Mouse (Mus musculus) heart, embryonic 10.5 days (tissue): Measurements from ENCODE around the gene Ackr4. TPM values are rescaled to one million over a fixed set of nuclear protein-coding genes. Genes with fewer than 3 reads are reported as not detected.

ENCODE experiments used
- DNase-seq: peaks from one replicate; pipeline ENCODE4 v3.0.0-alpha.2; 2017; ENCODE audit warnings: low spot score
- H3K27ac ChIP-seq: fragments of 300-500 bp; sonication (generic); 2 replicates; pipeline ENCODE4 v1.5.1; 2016; ENCODE audit warnings: mild to moderate bottlenecking
- H3K27me3 ChIP-seq: fragments of 300-500 bp; sonication (generic); 2 replicates; pipeline ENCODE4 v1.6.1; 2016; ENCODE audit warnings: mild to moderate bottlenecking; ENCODE audit not compliant: poor library complexity, insufficient read depth, severe bottlenecking
- H3K36me3 ChIP-seq: fragments of 300-500 bp; sonication (generic); 2 replicates; pipeline ENCODE4 v1.6.1; 2016; ENCODE audit warnings: mild to moderate bottlenecking, moderate library complexity
- H3K4me1 ChIP-seq: fragments of 300-500 bp; sonication (generic); 2 replicates; pipeline ENCODE4 v1.6.1; 2016; ENCODE audit warnings: mild to moderate bottlenecking
- H3K4me3 ChIP-seq: fragments of 300-500 bp; sonication (generic); 2 replicates; pipeline ENCODE4 v1.5.1; 2016; ENCODE audit warnings: mild to moderate bottlenecking, moderate library complexity
- H3K9me3 ChIP-seq: fragments of 300-500 bp; sonication (generic); 2 replicates; pipeline ENCODE4 v1.6.1; 2016; ENCODE audit warnings: mild to moderate bottlenecking, moderate library complexity
- WGBS: fragments of 180-500 bp; shearing (Covaris S2); methylation state at CpG from one replicate; pipeline ENCODE4 v1.1.7; 2016; 5-methylcytosine and 5-hydroxymethylcytosine counted together
- polyA plus RNA-seq: library from polyadenylated mRNA; unstranded; fragments of >200 nt; fragmentation: Nextera tagmentation; extraction: Ambion mirVana; gene quantifications from 2 replicates; pipeline ENCODE4 v1.2.1, GENCODE M21; 2016

Ackr4 gene
- polyA plus RNA-seq = 0.46 and 0.59 TPM in 2 replicates

DNA sequence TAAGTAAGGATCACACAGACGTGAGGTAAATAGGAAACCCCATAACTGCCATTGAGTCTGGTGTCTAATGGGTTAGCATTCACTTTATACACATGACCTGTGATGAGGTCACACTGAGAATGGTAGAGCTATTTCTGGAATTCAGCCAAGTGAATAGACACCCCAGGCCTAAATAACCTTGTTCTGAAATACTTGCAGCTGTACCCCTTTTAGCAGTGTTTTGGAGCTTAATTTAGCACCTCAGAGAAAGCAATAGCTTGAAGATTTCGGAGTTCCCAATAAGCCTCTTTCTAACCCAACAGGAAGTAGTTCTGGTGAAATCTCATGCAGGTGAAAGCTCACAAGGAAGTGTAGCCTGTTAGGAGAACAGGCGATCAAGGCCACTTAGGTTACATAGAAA, at the start of gene Ackr4:
TSS of gene Ackr4 (minus strand) at position 101 of the 400 bp plus-strand sequence.
- no peak within 1 kb of the TSS for H3K4me3 ChIP-seq
- no peak within 1 kb of the TSS for H3K27ac ChIP-seq
- WGBS = 86% methylated on average over 3 of the region's 3 CpGs
- DNase-seq = no peak
- H3K27me3 ChIP-seq = no peaks in the 10 kb centered on the region
- peaks cover 9% of the 10 kb centered on the region for H3K4me1 ChIP-seq
- no peaks in the 10 kb centered on the region for H3K9me3 ChIP-seq
- no peaks in the 10 kb centered on the region for H3K36me3 ChIP-seq

DNA sequence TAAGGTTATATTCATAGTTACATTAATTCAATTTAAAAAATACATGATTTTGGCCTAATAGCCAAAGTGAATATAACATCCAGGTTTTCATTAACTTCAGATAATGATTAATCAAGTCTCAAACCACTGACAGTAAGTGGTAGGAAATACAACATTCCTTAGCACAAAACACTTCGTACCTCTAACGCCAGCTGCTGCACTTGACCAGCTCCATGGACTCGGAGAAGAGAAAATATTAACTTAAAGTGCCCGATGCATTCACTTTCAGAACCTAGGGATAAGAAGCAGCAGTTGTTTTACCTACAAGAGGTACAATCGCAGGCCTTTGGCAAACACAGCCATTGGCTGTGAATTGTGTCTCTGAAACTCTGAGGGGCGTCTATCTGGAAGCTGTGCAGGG, 45.6 kb upstream of the Ackr4 start:
- Histone ChIP-seq H3K27me3 (no peaks in the 10 kb centered on the region), H3K4me3 (no peak overlapping the region), H3K9me3 (no peaks in the 10 kb centered on the region), H3K27ac (no peak overlapping the region), H3K4me1 (no peaks in the 10 kb centered on the region), H3K36me3 (peaks cover 82% of the 10 kb centered on the region)
- DNase-seq = no peak
- WGBS = 93% methylated on average over 6 of the region's 6 CpGs

DNA sequence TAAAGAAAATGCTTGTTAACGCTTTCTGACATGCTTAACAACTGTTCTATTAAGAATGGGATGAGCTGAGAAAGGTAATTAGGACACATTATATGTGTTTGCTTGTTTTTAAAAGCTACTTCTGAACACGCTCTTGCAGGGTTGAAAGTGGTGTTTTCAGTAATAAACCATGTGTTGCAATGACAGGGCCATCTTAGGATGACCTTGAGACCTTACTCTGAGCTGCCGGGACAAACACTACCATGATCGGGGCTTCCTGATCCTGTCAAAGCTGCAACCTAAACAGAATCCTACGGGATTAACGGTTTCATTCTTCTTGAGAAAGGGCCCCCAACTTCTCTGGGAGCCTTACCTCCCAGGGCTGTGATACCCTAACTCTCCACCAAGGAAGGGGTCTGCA, 44.9 kb upstream of the Ackr4 start:
- no peaks in the 10 kb centered on the region for H3K9me3 ChIP-seq
- no peaks in the 10 kb centered on the region for H3K4me1 ChIP-seq
- no peak for DNase-seq
- peaks cover 85% of the 10 kb centered on the region for H3K36me3 ChIP-seq
- H3K4me3 ChIP-seq = no peak overlapping the region
- H3K27me3 ChIP-seq = no peaks in the 10 kb centered on the region
- H3K27ac ChIP-seq = no peak overlapping the region
- WGBS = 89% methylated on average over 6 of the region's 6 CpGs

DNA sequence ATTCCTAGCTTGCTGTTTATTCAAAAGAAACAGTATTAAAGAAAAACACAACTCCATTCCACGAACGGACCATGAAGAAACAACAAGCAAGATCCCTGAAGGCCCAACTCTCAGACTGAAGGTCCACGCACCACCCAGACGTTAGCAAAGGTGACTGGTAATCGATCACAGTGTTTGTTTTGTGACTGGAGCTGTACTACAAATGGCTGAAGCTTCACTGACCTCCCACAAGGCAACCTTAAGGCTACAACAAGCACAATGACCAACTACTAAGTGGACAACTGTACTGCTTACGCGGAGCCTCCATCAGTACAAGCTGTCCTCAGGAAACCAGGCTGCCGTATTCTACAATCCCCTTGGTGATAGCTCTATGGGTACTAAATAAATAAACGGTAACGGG, 43.3 kb upstream of the Ackr4 start:
- Histone ChIP-seq H3K4me1 (no peaks in the 10 kb centered on the region), H3K36me3 (peaks cover 85% of the 10 kb centered on the region)

DNA sequence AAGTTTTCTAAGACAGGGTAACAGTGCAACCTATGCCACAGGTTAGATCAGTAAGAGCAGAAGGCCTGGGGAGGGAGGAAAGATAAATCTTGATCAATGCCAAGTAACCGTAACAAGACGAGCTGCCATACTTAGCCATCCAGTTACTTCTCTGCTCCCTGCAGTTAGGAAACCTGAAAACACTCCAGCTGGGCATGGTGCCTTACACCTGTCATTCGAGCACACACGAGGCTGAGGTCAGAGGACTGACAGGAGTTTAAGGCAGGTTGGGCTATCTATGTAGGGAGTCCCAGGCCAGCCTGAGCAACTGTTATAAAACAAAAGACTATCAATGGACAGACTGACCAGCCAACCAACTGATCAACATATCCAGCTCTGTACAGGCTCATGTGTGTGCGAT, 39.2 kb upstream of the Ackr4 start:
- no peaks in the 10 kb centered on the region for H3K27me3 ChIP-seq
- 89% methylated on average over 5 of the region's 5 CpGs for WGBS

More for the DNA sequence above, 43.3 kb upstream of the Ackr4 start:
- Histone ChIP-seq H3K27ac (no peak overlapping the region), H3K4me3 (no peak overlapping the region), H3K9me3 (no peaks in the 10 kb centered on the region), H3K27me3 (no peaks in the 10 kb centered on the region)
- DNase-seq = no peak
- WGBS = 95% methylated on average over 10 of the region's 10 CpGs

DNA sequence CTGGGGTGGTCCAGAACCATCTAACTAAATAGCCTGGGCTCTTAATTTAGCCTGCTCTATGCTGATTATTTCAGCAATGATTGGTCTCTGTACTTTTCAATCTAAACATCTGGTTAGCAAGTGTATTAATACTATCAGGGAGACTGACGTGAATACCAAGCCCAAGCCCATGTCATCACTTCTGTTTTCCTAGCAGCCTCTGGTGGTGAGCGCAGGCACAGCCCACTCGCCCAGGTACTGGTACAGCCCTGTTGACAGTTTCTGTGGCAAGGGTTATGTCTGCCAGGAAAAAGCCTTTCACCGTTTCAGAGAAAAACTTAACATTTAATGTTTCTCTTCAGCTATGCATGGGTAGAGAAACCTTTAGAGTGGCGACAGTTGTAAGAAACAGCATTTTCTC, 37.5 kb upstream of the Ackr4 start:
- Histone ChIP-seq H3K27ac (no peak overlapping the region), H3K36me3 (peaks cover 91% of the 10 kb centered on the region), H3K4me3 (no peak overlapping the region), H3K9me3 (no peaks in the 10 kb centered on the region), H3K27me3 (no peaks in the 10 kb centered on the region), H3K4me1 (no peaks in the 10 kb centered on the region)
- 78% methylated on average over 5 of the region's 5 CpGs for WGBS
- DNase-seq = no peak

More for the DNA sequence above, 39.2 kb upstream of the Ackr4 start:
- H3K4me3 ChIP-seq = no peak overlapping the region
- no peaks in the 10 kb centered on the region for H3K9me3 ChIP-seq
- no peak for DNase-seq
- H3K27ac ChIP-seq = no peak overlapping the region
- peaks cover 88% of the 10 kb centered on the region for H3K36me3 ChIP-seq
- no peaks in the 10 kb centered on the region for H3K4me1 ChIP-seq

DNA sequence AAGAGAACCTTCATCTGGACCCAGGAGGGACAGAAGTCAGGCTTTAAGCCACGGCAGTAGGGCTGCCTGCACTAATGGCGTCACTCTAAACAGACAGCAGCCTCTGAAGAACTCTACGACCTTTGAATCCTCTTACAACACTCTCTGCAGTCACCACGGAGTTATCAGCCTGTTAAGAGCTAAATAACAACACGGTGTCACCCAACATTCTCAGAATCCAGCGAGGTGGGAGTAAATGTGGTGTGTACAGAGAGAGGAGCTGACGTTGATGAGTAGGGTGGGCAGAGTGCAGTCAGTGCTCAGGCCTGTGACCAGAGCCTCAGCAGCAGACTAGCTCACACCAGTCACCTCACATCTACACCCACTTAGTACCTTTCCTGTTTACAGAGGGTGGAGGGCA, 34.4 kb upstream of the Ackr4 start:
- no peaks in the 10 kb centered on the region for H3K27me3 ChIP-seq
- no peaks in the 10 kb centered on the region for H3K4me1 ChIP-seq
- WGBS = 60% methylated on average over 7 of the region's 7 CpGs
- no peak for DNase-seq
- H3K9me3 ChIP-seq = no peaks in the 10 kb centered on the region
- H3K27ac ChIP-seq = no peak overlapping the region
- no peak overlapping the region for H3K4me3 ChIP-seq
- peaks cover 98% of the 10 kb centered on the region for H3K36me3 ChIP-seq

DNA sequence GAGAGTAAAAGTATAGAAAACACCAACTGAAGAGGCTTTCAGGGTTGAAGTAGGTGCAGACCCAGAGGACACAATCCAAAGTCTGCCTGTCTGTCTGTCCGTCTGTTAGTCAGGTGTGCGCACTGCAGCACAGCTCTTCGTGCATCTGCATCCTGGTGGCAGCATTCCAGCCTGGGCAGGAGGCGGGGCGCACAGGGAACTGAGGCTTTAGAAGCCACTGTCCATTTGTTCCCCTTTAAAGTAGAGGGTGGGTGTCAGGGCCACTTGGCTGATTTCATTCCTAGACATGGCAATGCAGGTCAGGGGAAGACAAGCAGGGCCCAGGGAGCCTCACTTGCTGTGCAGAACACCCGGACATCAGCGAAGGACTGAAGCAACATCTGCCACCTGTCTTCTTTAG, 30.6 kb upstream of the Ackr4 start:
- Histone ChIP-seq H3K4me1 (no peaks in the 10 kb centered on the region), H3K36me3 (peaks cover 98% of the 10 kb centered on the region), H3K4me3 (no peak overlapping the region), H3K9me3 (no peaks in the 10 kb centered on the region), H3K27ac (no peak overlapping the region), H3K27me3 (no peaks in the 10 kb centered on the region)
- WGBS = 97% methylated on average over 7 of the region's 7 CpGs
- DNase-seq = peak; percentile 63

DNA sequence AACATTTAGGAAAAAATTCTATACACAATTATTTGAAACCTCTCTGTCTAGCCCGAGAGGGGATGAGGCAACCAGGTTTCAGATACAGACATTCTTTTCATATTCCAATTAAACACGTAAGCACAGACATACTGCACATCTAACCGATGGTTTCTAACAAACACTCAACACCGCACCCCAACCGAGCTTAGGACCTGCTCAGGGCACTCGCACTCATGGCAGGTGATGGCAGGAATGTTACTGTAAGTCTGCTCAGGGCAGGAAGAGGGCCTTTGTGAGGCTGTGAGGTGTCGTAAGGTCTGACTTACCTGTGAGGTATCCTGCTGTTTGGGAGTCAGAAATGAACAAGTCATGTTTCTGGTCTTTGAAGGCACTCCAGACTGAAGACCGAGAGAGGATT, 29.8 kb upstream of the Ackr4 start:
- H3K4me3 ChIP-seq = no peak overlapping the region
- no peaks in the 10 kb centered on the region for H3K9me3 ChIP-seq
- no peaks in the 10 kb centered on the region for H3K4me1 ChIP-seq
- no peak overlapping the region for H3K27ac ChIP-seq
- no peaks in the 10 kb centered on the region for H3K27me3 ChIP-seq
- WGBS = 95% methylated on average over 8 of the region's 8 CpGs
- peaks cover 98% of the 10 kb centered on the region for H3K36me3 ChIP-seq
- peak; percentile 64 for DNase-seq

DNA sequence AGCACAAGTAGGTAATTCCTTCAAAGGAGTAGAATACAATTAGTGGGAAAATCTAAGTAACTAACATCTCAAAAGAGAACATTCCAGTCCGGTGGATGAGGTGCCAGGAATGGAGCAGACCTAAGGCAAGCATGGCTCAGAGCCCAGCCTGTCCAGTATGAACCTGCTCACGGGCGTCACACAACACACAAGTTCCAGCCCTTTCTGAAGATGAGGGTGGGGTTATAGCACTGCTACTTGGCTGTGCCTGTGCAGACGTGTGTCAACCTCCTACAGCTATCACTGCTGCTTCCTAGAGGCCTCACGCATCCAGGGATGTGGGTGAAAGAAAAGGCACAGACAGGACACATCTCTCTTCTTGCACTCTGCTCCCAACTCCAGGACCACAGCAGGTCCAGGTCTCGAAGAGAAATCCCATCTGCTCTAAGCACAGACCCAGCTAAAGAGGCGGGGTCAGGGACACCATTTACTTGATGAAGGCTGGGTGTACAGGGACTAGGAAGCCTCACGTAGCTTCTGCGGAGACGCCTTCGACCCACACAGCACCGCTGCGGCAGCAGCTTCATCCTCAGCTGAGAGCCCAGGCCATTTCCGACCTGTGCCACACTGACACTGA, 28.5 kb upstream of the Ackr4 start:
- Histone ChIP-seq H3K27me3 (no peaks in the 10 kb centered on the region), H3K36me3 (peaks cover 98% of the 10 kb centered on the region), H3K27ac (no peak overlapping the region), H3K9me3 (no peaks in the 10 kb centered on the region), H3K4me1 (no peaks in the 10 kb centered on the region), H3K4me3 (no peak overlapping the region)
- DNase-seq = peak; percentile 60
- WGBS = 92% methylated on average over 14 of the region's 14 CpGs

DNA sequence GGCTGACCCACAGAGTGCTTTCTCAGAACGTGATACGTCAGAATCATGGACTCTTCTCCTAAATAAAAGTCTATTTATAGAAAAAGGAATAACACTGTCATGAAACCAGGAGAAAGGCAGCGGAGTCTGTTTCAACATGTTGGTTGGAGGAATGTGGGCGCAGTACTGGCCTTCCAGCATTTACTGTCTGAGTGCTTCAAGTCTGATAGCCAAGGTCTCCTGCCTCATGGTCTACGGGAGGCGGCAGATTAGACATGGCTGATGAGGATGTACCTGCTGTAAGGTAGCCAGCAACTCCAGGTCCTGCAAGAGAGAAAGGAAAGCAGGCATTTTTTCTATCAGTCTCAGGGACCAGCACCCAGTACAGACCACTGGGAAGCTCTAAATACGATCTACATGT, 25.4 kb upstream of the Ackr4 start:
- 97% methylated on average over 7 of the region's 7 CpGs for WGBS

DNA sequence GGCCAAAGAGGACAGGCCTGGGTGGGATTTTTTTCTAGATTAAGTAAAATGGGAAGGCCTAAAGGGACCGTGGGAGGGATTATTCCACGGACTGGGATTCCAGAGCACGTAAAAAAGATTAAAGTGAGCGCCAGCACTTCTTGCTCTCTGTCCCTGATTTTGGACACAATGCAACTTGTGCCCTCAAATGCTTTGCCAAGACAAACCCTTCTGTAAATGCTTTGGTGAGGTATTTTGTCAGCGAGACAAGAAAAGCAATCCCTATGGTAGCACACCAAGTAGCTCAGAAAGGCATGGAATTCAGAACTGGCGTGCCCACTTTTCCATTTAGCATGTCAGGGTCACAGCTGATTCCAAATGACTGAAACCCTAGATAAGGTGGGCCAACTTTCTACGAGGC, 22.2 kb upstream of the Ackr4 start:
- peak; percentile 16 for DNase-seq
- no peak overlapping the region for H3K27ac ChIP-seq
- peaks cover 45% of the 10 kb centered on the region for H3K36me3 ChIP-seq
- no peak overlapping the region for H3K4me3 ChIP-seq
- WGBS = 89% methylated on average over 7 of the region's 7 CpGs
- no peaks in the 10 kb centered on the region for H3K4me1 ChIP-seq
- no peaks in the 10 kb centered on the region for H3K27me3 ChIP-seq
- H3K9me3 ChIP-seq = no peaks in the 10 kb centered on the region

More for the DNA sequence above, 25.4 kb upstream of the Ackr4 start:
- Histone ChIP-seq H3K27me3 (no peaks in the 10 kb centered on the region), H3K27ac (no peak overlapping the region), H3K4me3 (no peak overlapping the region), H3K9me3 (no peaks in the 10 kb centered on the region), H3K36me3 (peaks cover 76% of the 10 kb centered on the region), H3K4me1 (no peaks in the 10 kb centered on the region)
- DNase-seq = peak; percentile 68

DNA sequence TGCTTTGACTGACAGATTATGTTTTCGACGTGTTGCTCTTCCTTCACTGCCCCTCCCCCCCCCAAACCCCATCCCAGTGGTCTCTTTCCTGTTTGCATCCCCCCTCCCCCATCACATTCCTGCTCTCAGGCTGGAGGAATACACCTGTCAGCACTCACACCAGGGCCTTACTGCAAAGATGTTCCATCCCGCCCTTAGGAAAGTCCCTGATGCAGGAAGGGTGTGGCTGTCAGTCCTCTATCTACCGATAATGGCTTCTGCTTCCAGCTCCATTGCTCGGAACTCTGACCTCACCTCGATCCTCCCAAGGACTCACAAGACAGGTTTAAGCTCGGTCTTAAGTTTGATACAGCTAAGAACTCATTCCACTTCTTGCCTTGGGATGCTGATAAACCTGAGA, 19.9 kb upstream of the Ackr4 start:
- WGBS = 62% methylated on average over 7 of the region's 7 CpGs
- H3K27me3 ChIP-seq = no peaks in the 10 kb centered on the region

More for the DNA sequence above, 19.9 kb upstream of the Ackr4 start:
- Histone ChIP-seq H3K36me3 (peaks cover 23% of the 10 kb centered on the region), H3K27ac (no peak overlapping the region), H3K4me3 (no peak overlapping the region), H3K9me3 (no peaks in the 10 kb centered on the region), H3K4me1 (0 out of 2 replicates have a peak, but pooled peaks cover 3% of the 10 kb centered on the region)
- no peak for DNase-seq
